Mouse (Mus musculus): ENCODE measurements around the gene Lmntd1. TPM values are rescaled to one million over a fixed set of nuclear protein-coding genes. Genes with fewer than 3 reads are reported as not detected.

Lmntd1 gene
- polyA plus RNA-seq, 1 experiment: not detected

DNA sequence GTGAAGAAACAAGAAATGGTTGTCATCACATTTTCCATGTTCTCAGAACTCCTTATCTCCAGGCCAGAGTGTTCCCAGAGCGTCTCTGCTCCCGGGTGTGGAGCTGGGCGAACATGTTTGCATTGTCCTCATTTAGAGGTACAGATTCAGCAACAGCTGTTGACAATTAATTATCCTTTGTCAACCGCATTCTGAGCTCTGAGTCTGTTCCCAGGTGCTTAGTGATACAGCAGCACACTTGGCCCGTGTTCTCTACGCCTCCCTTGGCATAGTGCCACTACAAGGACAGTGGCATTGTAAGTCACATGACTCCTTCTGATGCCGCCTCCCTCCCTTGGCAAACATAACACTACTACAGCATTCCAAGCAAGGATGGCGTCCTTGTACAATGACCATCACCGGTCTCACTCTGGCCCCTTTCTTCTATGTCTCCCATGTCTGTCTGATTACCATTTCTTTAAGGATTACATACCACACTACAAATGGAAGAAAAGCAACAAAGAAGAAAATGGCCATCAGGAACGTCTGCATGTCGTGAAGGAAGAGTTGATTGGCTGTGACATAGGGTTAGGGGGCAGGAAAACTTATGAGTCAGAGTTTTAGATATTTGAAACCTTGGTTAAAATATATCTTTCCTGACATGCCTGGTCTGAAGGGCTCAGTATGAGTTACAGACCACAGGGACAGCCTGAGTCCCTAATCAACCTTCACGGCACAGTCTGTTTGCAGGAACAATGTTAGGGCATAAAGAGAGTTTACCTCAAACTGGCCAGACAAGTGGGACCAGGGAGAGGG, 231.3 kb downstream of the Lmntd1 start:
- no peak overlapping the region for H3K4me3 ChIP-seq (ENCODE audit: insufficient read depth, low read depth, low read length)
- H3K4me1 ChIP-seq (ENCODE audit: control insufficient read depth, insufficient read depth, insufficient read length, low read length): no peaks in the 10 kb centered on the region
- no peak overlapping the region for H3K27ac ChIP-seq (replicated peaks; ENCODE audit: low read depth, low read length)

DNA sequence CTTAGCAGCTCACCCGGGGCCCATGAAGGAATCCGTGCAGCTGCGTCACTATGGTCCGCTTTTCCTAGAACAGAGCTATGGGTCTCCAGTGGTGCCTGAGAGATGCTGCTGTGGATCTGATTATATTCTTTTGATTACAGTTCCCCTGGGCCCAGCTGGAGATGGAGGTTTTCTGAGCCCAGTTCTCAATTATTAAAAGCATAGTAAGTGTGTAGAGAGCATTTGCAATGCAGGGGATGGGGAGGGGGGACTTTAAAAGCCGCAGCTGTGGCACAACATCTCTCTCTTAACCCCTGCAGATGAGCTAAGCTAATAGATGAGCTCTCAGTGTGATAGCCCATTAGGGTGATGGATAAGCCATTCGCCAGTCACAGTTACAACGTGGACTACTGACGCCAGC, 233.2 kb downstream of the Lmntd1 start:
- no peak overlapping the region for H3K27ac ChIP-seq (replicated peaks; ENCODE audit: low read depth, low read length)
- no peak overlapping the region for H3K4me3 ChIP-seq (ENCODE audit: insufficient read depth, low read depth, low read length)
- H3K4me1 ChIP-seq (ENCODE audit: control insufficient read depth, insufficient read depth, insufficient read length, low read length): no peaks in the 10 kb centered on the region

DNA sequence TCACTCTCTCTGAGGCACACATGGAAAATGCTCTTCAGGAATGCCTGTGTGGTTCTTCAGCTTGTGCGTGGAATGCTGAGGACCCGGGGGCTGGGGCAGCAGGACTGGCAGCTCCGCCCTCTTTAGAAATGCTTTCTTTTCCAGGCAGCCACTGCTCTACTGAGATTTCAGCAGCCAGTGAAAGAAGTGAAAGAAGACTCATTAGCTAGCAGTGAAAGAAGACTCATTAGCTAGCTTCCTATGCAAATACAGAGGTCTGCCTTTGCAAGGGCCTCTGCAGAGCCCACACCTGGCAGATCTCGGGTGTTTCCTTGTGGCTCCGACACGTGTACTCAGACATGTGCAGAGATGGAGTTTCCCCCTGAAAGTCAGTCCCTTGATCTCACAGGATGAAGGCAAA, 234.9 kb downstream of the Lmntd1 start:
- Histone ChIP-seq H3K4me3 (ENCODE audit: insufficient read depth, low read depth, low read length) (no peak overlapping the region), H3K27ac (replicated peaks; ENCODE audit: low read depth, low read length) (no peak overlapping the region), H3K4me1 (ENCODE audit: control insufficient read depth, insufficient read depth, insufficient read length, low read length) (no peaks in the 10 kb centered on the region)

DNA sequence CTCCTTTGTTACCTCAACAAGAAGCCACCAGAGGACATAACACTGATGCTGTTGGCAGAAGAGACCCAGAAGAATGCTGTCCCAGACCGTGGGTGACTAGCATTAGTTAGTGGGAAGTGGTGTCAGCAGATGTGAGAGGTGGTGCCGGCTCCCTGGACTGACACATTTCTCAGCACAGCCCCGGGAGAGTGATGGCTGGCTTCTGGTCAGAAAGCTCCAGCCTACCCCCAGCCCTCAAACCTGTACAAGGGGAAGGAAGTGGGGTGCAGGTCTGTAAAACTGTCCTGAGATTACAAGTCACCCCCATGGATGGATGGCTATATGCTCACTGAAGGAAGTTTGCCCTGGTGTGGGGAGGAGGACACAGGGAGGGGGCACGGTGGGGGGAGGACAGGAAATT, 235.4 kb downstream of the Lmntd1 start:
- Histone ChIP-seq H3K27ac (replicated peaks; ENCODE audit: low read depth, low read length) (no peak overlapping the region), H3K4me3 (ENCODE audit: insufficient read depth, low read depth, low read length) (no peak overlapping the region), H3K4me1 (ENCODE audit: control insufficient read depth, insufficient read depth, insufficient read length, low read length) (no peaks in the 10 kb centered on the region)

DNA sequence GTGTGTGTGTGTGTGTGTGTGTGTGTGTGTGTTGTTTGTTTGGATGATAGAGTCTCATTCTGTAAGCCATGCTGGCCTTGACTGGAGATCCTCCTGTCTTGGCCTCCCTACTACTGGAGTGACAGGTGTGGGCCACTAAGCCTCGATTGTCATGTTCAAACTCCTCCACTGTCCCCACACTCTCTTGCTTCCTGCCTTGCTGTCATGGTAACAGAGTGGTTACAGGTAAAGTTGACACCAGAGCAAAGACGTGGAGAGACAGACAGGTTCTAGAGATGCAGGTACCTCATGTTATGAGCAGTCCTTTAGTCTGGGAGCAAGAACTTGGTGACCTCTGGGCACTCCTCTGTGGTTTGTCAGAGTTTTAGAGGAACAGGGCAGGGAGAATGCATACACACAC, 239.7 kb downstream of the Lmntd1 start:
- no peak overlapping the region for H3K27ac ChIP-seq (replicated peaks; ENCODE audit: low read depth, low read length)
- H3K4me1 ChIP-seq (ENCODE audit: control insufficient read depth, insufficient read depth, insufficient read length, low read length): no peaks in the 10 kb centered on the region
- no peak overlapping the region for H3K4me3 ChIP-seq (ENCODE audit: insufficient read depth, low read depth, low read length)

DNA sequence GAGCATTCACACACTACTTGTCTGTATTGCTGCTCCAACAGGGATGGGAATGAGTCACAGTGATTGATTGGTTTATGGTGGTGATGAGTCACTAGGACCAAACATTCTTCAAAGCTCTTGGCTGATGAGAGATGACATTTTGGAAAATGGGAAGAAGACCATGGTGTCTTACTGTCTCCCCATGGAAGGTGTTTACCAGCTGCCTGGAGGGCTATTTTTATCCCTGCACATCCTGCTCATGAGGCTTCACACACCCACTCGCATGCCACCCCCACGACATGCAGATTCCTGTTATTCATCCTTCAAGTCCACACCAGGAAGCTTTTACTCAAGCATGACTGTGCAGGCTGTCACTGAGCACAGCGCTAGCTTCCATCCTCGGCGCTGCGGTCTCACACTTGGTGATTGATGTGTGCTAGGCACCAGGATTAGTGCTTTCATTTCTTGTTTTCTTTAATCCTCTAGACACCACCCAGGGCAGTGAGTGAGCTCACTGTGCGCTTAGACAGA, 240.4 kb downstream of the Lmntd1 start:
- H3K27ac ChIP-seq (replicated peaks; ENCODE audit: low read depth, low read length): no peak overlapping the region

DNA sequence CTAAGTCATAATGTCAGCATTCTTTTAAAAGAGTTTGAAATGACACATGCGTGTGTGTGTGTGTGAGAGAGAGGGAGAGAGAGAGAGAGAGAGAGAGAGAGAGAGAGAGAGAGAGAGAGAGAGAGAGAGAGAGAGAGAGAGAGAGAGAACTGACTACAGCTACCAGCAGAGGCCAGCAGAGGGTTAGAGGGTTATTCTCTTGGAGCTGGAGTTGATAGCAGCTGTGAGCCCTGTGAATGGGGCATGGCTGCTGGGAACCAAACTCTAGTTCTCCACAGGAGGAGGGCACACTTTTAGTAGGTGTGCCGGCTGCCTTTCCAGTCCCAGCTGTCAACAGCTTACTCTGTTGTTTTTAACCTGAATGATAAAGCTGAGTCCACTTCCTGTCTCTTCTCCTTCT, 242.1 kb downstream of the Lmntd1 start:
- Histone ChIP-seq H3K4me1 (ENCODE audit: control insufficient read depth, insufficient read depth, insufficient read length, low read length) (no peaks in the 10 kb centered on the region), H3K27ac (replicated peaks; ENCODE audit: low read depth, low read length) (no peak overlapping the region), H3K4me3 (ENCODE audit: insufficient read depth, low read depth, low read length) (no peak overlapping the region)

More for the DNA sequence above, 240.4 kb downstream of the Lmntd1 start:
- Histone ChIP-seq H3K4me1 (ENCODE audit: control insufficient read depth, insufficient read depth, insufficient read length, low read length) (no peaks in the 10 kb centered on the region), H3K4me3 (ENCODE audit: insufficient read depth, low read depth, low read length) (no peak overlapping the region)

DNA sequence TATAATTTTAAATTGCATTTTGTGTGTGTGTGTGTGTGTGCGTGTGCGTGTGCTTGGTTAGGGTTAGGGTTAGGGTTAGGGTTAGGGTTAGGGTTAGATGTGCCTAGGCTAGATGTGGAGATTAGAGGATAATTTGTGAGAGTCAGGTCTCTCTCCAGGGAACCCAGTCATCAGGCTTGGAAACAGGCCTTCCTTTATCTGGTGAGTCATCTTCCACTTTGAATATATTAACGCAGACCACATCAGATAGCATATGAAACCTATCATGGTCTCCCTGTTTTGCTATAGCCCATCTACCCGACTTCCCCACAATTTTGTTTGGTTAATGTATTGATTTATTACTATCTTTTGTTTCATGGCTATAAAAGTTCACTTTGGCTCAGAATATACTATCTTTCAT, 242.5 kb downstream of the Lmntd1 start:
- no peak overlapping the region for H3K27ac ChIP-seq (replicated peaks; ENCODE audit: low read depth, low read length)
- H3K4me3 ChIP-seq (ENCODE audit: insufficient read depth, low read depth, low read length): no peak overlapping the region
- H3K4me1 ChIP-seq (ENCODE audit: control insufficient read depth, insufficient read depth, insufficient read length, low read length): no peaks in the 10 kb centered on the region

DNA sequence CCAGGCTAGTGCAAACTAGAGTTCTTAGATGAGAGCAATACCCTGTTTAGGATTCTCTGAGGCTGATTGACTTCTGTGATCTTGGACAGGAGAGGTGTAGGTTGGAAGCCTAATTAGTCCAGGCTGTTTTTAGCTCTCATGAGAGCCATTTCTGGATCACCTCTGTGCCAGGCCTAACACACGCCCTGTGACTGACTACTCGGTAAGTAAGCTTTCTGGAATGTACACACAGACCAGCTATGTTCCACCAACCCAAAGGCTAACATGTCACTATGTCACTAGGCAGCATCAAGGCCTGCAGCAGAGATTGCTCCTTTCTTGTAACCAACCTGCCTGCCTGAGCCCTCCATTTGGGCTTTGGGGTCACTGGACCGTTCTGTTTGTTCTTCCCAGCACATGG, 243.8 kb downstream of the Lmntd1 start:
- Histone ChIP-seq H3K4me3 (ENCODE audit: insufficient read depth, low read depth, low read length) (no peak overlapping the region), H3K4me1 (ENCODE audit: control insufficient read depth, insufficient read depth, insufficient read length, low read length) (no peaks in the 10 kb centered on the region), H3K27ac (replicated peaks; ENCODE audit: low read depth, low read length) (no peak overlapping the region)

DNA sequence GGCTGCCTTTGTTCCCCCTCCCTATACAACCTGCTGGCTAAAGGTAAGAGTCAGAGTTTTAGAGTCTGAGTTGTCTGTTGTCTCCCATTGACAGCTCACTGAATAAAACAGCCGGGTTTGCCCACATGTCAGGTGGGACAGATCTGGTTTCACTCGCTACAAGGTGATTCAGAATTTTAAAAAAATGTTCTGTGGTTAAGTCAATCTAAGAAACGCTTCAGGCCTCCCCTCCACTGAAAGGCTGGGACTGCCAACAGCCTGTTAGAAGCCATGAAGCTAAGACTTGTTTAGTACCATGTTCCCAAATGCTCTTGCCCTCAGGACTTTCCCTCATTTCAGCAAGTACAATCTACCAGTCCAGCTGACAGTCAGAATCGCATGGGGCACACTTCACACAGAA, 244.8 kb downstream of the Lmntd1 start:
- H3K4me1 ChIP-seq (ENCODE audit: control insufficient read depth, insufficient read depth, insufficient read length, low read length): no peaks in the 10 kb centered on the region
- no peak overlapping the region for H3K27ac ChIP-seq (replicated peaks; ENCODE audit: low read depth, low read length)
- no peak overlapping the region for H3K4me3 ChIP-seq (ENCODE audit: insufficient read depth, low read depth, low read length)

DNA sequence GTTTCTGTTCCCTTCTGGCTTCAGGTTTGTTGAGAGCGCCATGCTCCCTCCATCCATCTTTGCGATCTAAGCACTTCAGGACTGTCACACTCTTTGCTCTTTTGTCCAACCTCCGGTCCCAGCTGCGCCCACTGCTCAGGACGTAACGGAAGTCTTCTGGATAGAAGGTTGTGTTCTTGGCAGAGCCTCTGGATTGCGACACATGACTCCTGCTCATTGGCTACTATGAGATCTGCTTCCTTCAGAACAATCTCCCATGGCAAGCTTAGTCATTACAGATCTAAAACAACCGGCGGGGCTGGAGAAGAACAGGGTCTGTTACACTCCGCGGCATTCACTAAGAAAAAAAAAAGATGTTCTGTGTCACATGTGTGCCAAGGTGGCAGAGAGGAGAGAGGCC, 247.6 kb downstream of the Lmntd1 start:
- Histone ChIP-seq H3K4me1 (ENCODE audit: control insufficient read depth, insufficient read depth, insufficient read length, low read length) (no peaks in the 10 kb centered on the region), H3K4me3 (ENCODE audit: insufficient read depth, low read depth, low read length) (no peak overlapping the region), H3K27ac (replicated peaks; ENCODE audit: low read depth, low read length) (no peak overlapping the region)

DNA sequence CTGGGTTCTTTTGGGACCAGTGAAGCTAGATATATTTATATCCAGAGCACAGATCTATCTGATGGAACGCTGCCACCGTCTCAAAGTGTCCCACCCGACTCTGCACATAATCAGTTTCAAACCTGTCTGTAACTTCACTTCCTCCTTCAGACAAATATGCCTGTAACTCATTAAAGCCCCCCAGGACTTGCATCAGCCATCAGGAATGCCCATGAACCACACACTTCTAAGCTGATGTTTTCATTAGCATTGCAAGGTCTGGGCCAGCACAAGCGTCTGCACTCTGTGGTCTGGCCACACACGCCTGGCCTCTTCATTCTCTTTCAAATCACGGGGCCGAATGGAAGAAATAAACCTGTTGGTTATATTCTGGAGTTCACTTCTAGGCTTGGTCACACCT, 250.4 kb downstream of the Lmntd1 start:
- Histone ChIP-seq H3K4me3 (ENCODE audit: insufficient read depth, low read depth, low read length) (no peak overlapping the region), H3K4me1 (ENCODE audit: control insufficient read depth, insufficient read depth, insufficient read length, low read length) (no peaks in the 10 kb centered on the region), H3K27ac (replicated peaks; ENCODE audit: low read depth, low read length) (no peak overlapping the region)

DNA sequence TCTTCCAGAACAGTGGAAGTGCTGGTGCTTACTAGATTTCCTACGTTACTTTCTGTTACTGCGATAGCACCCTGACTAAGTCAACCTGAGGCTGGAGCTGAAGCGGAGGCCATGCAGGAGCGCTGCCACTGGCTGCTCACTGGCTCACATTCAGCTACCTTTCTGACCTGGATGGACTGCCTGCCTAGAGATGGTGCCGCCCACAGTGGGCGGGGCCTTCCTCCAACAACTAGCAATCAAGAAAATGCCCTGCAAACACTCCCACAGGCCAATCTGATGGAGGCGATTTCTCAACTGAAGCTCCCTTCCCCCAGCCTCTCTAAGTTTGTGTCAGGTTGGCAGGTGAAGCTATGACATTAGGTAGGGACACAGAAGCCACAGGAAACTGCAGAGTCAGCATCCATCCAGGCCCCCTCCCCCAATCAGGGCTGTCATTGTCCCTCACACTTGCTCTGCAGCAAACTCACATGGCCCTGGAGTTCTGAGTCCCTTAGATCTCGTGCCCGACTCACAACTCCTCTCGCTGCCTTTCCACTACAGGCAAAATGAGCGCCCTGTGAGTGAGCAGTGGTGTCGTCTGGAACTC, 252.9 kb downstream of the Lmntd1 start:
- no peaks in the 10 kb centered on the region for H3K4me1 ChIP-seq (ENCODE audit: control insufficient read depth, insufficient read depth, insufficient read length, low read length)
- no peak overlapping the region for H3K27ac ChIP-seq (replicated peaks; ENCODE audit: low read depth, low read length)
- H3K4me3 ChIP-seq (ENCODE audit: insufficient read depth, low read depth, low read length): no peak overlapping the region

DNA sequence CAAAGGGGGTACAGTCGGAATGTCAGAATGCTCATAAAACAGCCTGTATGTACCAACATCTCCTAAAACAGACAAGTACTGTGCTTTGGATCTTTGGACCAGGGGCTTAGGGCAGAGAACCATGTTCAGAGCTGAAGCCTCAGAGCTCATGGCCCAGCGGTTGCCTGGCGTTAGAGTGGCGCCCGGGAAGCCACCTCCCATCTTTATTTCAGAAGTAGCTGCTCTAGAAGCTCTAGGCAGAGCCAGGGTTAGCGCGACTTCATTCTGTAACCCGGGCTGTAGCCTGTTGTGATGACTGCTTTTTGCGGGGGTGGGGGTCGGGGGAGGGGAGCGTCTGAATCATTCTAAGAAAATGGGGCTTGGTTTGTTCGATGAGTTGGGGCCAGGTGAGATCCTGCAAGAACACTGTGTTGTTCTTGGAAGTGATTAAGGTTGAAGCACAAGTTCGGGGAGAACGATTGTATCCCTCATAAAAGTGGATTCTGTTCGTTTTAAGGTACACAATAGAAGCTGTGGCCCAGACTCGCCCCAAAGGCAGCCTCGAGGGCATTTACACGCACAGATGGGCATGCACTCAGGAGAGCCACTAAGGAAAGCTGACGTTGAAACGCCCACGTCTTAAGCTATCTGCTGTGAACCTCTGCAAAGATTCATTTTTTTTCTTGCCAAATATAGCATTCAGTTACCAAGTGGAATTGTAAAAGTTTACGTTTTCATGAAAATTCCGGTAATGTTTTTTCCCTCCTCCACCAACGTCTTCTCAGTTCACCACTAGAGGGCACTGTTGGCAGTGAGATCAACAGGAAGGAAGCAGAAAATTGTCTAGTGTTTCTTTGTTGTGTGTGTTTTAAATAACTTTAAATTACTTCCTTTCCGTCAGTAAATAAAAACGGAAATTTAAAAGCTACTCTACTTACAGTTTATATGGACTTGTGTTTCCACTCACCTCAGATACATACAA, 254.4 kb downstream of the Lmntd1 start:
- Histone ChIP-seq H3K4me3 (ENCODE audit: insufficient read depth, low read depth, low read length) (no peak overlapping the region), H3K4me1 (ENCODE audit: control insufficient read depth, insufficient read depth, insufficient read length, low read length) (no peaks in the 10 kb centered on the region), H3K27ac (replicated peaks; ENCODE audit: low read depth, low read length) (no peak overlapping the region)

DNA sequence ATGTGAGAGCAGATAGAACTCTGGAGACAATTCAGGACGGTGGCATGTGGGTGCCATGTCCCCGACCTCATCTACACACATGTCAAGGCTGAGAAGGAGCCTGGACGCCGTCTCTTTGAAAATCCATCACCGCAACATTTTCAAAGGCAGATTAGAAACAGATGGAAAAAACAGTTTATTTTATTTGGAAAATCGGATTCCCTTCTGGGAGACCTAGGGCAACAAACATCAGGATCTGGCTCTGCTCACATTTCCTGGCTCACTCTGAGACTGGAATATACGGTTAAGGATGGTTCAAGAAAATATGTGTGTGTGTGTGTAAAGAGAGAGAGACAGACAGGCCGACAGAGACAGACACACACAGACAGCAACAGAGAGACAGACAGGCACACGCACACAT, 256.1 kb downstream of the Lmntd1 start:
- no peak overlapping the region for H3K27ac ChIP-seq (replicated peaks; ENCODE audit: low read depth, low read length)
- H3K4me1 ChIP-seq (ENCODE audit: control insufficient read depth, insufficient read depth, insufficient read length, low read length): no peaks in the 10 kb centered on the region
- H3K4me3 ChIP-seq (ENCODE audit: insufficient read depth, low read depth, low read length): no peak overlapping the region

Measured in brown adipose tissue, adult 24 weeks (tissue).